Mouse (Mus musculus) kidney, postnatal 25 days (tissue): Measurements from ENCODE around the gene Hectd1.

Experiments used
- DNase-seq, 2 experiments: peaks; one replicate each; pipeline ENCODE4 v3.0.0; 2021; ENCODE audit warnings: mixed read lengths in 2 of 2

Gene Hectd1

DNA sequence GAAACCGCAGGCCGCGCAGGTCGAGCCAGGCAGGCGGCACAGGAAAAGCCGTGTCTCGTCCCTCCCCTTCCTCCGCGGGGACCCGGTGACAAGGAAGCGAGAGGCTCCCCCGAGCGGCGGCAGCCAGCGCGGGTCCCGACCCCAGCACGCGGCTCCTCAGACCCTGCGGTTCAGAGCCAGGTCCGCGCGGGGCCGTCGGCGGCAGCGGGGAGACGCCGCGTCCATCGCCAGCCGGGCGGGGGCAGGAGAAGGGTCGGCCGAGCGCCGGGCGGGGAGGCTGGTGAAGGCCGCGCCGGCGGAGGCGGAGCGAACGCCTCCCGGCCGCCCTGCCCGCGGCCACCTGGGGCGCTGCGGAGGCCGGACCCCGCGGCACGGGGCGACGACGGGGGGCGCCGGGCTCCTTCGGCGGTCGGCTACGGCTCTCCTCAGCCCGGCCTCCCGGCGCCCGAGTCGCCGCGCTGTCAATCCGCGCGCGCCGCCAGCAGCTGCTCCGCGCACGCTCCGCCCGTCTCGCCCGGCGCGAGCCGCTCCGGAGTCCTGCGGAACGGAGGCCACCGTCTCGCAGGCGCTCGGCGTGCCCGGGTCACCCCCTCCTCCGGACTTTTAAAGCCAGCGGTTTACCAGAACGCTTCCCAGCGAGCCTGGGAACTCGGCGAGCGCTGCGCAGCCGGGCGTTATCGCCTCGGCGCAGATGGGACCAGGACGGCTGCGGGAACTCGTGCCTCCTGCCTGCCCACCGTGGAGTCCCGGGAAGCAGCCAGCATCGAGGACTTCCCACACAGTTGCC, at the start of gene Hectd1:
Hectd1 (minus strand) TSS at position 247 of the 787 bp plus-strand sequence.
- peak; percentile 82 to 92 for DNase-seq

DNA sequence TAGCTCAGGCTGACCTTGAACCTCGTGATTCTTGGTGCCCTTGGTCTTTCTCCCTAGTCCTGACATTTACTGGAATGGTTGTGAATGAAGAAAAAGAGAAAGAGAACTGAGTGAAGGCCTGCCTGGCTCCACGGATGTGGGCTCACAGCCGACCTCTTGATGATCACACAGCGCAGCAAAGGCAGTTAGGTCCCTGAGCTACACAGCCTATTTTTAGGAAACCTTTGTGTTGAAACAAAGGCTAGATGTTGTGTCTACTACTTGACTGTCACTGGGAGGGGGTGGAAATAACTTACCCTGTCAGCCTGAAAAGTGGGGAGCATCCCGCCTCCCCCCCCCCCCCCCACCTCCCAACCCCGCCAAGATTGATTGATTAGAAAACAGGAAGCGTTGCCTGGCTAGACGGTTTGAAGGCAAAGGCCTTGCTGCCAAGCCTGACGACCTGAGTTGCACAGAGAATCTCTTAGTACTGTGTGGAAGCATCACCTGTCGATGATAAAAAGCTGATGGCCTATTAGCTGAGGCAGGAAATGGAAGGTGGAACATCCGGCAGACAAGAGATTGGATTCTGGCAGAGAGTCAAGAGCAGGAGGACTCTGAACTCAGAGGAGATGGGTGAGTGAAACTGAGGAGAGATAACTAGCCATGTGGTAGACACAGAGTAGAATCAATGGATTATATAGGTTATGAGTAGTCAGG, 42.3 kb upstream of the Hectd1 start:
- DNase-seq: no peak

DNA sequence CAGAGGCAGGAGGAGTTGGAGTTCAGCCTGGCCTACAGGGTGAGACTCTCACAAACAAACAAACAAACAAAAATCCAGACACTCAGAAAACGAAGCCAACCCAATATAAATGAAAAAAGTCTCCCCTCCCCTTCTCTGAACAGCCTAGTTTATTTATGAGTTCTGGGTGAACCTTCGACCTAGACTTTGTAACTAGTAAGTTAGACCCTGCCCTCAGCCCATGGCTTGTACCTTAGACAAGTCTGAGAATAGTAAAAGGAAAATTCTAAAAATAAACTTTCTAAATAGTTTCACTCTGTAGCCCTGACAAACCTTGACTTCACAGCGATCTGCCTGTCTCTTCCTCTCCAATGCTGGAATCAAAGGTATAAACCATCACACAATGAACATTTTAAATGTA, 40.2 kb upstream of the Hectd1 start:
- peak; percentile 30 to 49 for DNase-seq

DNA sequence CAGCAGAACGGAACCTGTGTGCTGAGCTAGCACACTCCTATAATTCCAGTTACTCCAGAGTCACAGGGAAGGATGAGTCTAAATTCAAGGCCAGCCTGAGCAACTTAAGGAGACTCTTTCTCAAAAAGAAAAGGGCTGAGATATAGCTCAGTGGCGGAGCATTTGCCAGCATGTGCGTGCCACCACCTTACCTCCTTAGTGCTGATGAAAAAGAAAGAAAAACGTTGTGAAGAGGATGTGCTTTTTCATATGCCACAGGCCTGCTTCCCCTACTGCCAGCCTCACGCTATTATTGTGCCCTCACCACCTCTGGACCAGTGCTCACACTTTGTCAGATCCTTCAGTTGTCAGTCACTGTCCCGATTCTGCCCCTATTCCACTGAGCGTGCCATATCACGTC, 37.7 kb upstream of the Hectd1 start:
- DNase-seq: no peak

DNA sequence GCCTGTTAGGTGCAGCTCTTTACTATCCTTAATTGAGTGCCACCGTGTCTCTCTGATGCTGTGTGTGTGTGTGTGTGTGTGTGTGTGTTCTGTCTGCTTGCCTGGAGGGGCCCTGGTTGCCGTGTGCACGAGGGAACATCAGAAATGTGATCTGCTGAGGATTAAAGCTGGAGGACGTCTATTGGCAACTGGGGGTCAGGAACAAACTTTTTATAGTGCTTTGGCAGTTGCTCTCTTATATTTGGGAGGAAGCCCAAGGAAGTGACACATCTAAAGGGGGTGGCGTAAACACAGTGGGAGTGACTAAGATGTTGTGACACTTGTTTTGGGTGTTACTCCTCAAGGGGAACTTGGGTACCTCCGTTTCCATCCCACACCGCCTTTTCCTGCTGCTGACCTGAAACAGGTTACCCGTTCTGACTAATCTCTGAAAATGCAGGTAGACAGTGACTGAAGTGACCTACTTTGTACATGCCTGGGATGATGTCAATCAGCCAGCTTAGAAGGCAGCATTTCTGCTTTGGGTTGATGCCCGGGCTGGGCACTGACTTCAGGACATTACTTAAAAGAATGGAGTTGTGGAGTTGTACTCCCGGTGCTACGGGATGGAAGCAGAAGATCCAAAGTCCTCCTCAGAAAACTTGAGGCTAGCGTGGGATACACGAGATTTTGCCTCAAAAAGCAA, 37.0 kb upstream of the Hectd1 start:
- no peak for DNase-seq

DNA sequence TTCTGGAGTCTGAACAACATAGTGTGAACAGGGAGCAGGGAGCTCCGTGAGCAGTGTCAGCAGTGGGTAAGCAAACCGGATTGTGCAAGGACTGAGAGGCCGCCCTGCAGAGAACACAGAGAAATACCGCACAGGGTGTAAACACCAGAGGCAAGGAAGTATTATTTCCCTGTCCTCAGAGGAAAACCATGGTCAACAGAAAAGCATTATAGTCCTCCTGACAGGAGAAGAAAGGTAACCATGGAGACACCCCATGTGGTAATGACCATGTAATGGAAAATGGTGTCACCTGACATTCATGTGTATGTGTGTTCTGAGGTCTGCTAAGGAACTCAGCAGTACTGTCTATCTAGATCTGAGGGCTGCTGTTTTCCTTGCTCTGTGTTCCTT, 36.4 kb upstream of the Hectd1 start:
- peak in 1 of 2 experiments; percentile 53 for DNase-seq

DNA sequence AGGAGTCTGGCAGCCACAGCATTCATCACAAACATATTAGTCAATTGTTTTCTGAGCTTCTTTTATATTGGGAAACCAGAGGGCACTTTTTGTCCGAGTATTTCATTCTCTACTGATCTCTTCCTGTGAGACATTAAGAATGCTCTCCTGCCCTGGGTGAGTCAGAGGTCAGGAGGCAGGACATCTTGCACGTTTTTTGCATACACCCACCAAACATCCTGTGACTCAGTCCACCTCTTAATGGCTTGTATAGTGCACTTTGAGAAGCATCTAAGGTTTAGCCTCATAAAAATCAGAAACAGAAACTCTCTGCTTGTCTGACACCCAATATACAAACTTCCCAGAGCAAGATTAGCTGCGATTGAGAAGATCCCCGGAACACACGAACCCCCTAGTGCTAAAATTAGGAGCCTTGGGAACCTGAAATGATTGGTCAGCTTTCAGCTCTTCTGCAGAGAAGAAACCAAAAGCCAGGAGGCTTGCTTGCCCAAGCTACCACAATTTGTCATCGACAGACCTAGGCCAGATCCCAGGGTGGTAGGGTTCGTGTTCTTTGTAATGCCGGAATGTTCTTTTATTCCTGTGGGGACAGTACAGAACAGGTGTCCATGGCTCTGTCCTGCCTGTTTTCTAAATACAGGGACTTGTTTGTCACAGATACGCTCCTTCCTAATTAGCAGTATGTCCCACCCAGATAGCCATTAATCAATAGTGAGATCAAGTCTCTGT, 35.9 kb upstream of the Hectd1 start:
- DNase-seq: no peak

DNA sequence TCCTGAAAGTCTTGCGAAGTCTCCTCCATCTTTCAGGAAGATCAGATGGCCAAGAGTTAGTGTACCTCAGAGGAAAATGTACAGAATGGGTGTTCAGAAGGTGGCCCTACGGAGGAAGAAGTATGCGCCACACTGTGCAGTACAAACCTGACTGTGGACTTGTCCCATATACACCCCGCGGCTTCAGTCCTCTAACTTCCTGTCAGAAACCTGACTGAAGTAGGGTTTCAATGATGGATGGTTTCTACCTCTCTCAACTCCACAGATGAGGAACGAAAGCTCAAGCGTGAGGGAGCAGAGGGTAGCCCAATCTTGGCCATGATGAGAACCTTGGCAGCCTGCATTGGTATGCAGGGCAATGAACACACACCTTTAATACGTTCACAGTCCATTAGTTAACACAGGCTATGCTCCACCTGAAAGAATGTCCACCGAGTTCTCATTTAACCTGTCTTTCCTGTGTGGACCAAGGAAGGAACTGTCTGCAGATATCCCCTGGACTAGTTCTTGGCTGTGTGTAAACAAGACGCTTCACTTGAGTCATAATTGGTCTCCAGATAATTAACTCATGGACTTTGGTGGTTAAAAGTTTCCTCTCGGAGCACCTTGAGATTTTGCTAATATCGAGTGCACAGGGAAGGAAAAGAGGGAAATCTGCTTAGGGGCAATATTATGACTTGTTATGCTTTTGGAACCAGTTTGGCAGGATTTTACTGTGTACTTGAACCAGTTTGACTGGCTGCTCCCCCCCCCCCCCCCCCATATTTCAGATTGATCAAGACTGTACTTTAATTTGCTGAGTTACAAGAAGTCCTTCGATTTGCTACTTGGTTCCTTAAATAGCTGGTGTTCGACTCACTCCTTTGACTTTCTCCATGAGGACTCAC, 34.0 kb upstream of the Hectd1 start:
- peak in 1 of 2 experiments; percentile 46 for DNase-seq

DNA sequence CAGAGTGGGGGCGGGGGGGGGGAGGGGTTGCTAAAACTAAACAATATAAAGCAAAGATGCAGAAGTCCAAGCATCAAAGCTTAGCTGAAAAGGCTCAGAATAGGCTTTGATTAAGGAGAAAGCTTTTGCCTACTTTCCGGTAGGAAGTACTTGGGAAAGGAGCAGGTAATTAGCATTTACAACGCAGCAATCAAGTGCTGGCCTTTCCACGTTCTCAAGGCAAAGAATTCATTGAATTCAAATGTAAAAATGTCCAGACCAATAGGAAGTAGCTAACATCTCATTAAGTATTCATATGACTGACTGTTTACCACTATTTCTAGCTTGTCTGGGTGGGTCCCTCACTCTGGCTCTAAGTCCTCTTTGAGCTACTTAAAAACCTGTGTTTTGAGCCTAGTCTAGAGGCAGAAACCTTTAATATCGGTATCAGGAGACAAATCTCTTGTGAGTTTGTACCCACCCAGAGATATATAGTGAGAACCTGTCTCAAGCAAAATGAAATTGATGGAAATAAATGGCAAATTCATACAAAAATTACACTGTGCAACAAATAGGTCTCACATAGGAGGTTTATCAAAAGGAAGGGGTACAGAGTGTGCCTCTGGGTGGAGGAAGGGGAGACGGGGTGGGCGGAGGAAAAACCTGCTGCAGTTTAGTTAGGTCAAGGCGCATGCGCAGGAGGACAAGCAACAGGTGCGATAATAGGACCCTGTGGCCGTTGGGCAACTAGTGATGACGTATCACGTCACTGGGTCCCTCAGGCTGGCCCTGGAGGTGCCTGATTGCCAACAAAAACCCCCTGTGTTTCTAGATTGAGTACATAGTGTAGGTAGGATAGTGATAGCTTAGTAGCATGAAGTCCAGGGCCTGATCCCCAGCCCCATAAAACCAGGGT, 29.0 kb upstream of the Hectd1 start:
- no peak for DNase-seq

DNA sequence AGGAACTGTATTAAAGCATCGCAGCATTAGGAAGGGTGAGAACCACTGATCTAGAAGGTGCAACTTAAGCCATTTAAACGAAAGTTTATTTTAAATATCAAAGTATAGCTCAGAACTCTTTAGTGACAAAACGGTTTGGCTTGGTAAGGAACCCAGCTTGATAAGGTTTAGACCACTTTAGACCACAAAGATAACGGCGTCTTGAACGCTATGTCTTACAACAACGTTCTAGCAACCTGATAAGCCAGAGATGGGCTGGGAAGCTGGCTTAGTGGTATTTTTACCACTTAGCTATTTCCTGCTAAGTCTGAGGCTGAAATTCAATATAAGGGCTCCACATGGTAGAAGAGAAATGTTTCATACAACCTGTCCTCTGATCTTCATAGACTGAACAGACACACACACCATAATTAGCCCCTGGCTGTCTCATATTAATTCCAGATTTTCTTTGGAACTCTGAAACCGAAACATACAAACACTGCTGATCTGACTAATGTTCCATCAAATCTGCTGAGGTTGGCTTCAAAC, 27.5 kb upstream of the Hectd1 start:
- no peak for DNase-seq

DNA sequence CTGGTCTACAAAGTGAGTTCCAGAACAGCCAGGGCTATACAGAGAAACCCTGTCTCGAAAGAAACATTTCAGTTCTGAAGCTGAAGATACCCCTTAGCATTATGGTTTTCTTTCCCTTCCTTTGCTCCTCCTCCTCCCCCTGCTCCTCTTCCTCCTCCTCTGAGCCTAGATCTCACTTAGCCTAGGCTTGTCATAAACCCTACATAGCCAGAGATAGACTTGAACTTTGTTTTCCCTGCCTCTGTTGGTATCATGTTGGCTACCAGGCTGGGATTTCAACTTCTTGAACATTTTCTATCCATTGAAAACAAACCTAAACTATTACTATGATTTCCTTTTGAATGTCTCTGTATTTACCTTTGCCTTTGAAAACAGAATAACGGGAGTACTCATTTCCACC, 26.5 kb upstream of the Hectd1 start:
- no peak for DNase-seq

DNA sequence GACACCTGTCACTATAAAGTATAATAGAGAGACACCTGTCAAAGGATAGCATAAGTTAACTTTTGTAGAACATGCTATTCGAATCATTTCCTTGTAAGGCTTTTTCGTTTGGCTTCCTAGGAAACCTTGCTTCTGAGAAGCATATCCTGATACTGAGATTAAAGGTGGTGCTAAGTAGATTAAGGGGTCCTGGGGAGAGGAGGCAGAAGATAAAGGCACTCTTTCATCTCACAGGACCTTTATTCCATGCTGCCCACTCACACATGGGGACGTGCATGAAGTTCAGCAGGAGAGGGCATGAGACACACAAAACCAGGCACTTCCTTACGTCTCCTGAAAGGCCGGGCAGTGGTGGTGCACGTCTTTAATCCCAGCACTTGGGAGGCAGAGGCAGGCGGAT, 26.1 kb upstream of the Hectd1 start:
- DNase-seq: no peak

DNA sequence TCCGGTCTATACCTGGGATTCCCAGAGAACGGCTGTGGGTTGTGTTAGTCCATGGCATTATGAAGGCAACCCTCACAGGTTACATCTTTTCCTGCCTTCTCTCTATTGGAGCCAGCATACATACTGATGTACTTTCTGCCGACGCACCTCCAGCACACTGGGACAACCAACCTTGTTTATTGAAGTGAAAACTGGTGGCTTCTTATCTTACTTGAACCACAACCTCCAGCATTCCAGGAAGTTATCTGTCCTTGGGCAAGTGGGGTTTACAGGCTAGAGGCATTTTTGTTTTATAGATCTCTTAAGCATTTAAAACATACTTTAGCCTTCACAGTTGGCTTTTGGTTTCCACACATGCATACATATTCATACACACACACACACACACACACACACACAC, 22.3 kb upstream of the Hectd1 start:
- no peak for DNase-seq

DNA sequence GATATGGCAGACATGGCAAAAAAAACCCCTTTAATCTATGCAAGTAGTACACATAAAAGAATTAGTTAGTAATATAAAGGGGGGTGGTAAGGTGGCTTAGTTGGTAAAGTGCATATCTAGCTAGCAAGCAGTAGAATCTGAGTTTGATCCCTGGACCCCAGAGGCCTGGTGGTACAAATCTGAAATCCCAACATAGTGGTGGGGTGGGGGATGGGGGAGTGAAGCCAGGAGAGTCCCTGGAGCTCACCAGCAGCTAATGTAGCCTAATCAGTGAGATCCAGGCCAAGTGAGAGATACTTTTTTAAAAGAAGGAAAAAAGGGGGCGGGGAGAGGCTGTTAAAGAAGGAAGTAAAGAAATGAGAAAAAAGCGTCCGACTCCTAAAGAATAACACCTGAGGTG, 21.8 kb upstream of the Hectd1 start:
- DNase-seq: no peak

DNA sequence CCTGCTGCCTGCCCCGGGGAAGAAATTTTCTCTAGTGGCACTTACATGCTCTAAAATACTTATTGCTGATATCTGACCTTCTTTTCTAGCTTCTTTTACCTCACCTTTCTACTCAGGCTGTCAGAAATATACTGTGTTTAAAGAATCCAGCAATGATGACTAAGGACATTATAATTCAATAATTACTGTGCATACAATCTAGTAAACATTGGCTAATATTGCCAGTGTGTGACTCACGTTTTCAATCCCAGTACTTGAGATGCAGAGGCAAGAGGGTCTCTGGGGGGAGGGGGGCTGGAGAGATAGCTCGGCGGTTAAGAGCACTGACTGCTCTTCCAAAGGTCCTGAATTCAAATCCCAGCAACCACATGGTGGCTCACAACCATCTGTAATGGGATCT, 21.0 kb upstream of the Hectd1 start:
- DNase-seq: no peak

DNA sequence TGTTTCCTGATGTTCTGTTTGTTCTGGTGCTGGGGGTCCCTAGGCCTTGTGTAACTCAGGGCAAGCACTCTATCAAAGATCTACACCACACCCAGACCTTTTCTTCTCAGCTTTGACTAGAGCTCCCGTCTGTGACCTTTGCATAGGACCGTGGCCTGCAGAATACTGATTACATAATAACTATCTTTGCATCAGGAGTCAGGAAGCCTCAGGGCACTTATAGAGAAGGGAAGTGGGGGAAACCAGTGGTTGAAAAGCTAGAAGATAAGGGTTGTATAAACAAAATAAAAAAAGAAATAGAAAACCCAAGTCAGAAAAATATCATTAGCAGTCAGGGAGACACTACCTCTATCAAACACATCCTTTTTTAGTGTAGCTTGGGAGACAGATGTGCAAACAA, 20.6 kb upstream of the Hectd1 start:
- no peak for DNase-seq

DNA sequence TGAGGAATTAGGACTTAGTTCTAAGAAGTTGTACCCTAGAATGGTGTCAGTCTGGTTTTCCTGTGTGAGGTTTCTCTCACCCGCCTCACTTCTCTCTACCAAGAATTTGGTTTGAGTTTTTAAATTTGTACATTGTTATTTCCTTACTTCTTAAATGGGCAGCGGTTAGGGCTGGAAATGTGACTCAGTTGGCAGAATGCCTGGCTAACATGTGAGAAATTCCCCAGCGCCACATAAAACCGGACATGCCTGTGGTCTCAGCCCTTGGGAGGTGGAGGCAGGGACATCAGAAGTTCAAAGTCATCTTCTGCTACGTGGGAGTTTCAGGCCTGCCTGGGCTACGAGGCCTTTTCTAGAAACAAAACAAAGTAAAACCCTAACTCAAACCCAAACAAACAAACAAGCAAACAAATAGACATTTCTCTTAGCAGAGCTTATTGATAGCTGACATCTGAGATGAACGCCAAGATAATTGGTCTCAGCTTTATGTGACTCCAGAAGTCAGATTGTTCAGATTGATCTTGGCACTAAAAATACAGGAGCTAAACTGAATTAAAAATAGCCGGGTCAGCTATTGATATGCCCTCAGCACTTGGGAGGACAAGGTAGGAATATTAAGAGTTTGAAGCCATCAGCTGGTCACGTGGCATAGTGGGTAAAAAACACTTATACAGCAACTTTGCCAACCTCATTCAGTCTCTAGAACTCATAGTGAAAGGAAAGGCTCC, 18.8 kb upstream of the Hectd1 start:
- peak; percentile 68 to 71 for DNase-seq

DNA sequence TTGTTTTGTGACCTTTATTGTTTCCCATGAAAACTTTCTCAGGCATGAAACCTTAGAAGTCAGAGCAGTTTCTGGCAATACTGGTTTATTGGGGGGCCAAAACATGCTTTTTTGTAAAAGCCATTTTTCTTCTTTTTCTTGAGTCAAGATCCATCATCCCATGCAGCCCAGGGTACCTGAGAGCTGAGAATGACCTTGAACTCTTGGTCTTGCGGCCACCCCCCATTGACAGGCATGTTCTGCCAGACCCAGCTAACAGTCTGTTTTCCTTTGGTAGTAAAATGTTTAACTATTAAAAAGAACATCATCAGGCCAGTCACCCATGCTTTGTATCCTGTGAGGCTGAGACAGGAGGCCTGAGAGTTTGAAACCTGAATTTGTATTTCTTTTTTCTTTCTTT, 15.9 kb upstream of the Hectd1 start:
- peak in 1 of 2 experiments; percentile 28 for DNase-seq

DNA sequence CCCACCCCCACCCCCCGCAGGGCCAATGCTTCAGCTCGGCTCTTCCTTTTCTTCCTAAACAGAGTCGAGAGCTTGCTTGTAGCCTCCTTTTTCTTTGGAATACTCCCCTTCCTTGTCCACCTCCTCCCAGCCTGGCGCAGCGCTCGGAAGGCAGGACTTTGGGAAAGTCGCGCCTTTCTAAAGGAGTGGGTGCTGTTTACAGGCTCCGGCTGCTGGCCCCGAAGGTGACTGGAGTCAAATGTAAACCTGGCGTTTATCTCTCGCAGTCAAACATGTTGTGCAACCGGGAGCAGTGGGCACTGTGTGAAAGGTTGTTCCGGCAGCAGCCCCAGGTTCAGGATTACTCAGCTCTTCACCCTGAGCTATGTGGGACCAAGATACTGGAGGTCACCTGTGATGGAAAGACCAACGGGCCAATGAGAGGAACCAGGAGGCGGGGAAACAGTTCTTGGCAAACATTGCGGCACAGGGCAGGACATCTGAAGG, 15.5 kb upstream of the Hectd1 start:
- peak; percentile 98 for DNase-seq
